Mouse (Mus musculus) embryo, embryonic 11.5 days (tissue): ENCODE measurements around the gene Gdi1.
A peak's percentile ranks its signal among the peaks of the same experiment; 100 is the strongest.

Experiments
- DNase-seq: peaks from one replicate; pipeline ENCODE4 v3.0.0-alpha.2; 2012; ENCODE audit warnings: low read depth, low spot score

The Gdi1 gene

DNA sequence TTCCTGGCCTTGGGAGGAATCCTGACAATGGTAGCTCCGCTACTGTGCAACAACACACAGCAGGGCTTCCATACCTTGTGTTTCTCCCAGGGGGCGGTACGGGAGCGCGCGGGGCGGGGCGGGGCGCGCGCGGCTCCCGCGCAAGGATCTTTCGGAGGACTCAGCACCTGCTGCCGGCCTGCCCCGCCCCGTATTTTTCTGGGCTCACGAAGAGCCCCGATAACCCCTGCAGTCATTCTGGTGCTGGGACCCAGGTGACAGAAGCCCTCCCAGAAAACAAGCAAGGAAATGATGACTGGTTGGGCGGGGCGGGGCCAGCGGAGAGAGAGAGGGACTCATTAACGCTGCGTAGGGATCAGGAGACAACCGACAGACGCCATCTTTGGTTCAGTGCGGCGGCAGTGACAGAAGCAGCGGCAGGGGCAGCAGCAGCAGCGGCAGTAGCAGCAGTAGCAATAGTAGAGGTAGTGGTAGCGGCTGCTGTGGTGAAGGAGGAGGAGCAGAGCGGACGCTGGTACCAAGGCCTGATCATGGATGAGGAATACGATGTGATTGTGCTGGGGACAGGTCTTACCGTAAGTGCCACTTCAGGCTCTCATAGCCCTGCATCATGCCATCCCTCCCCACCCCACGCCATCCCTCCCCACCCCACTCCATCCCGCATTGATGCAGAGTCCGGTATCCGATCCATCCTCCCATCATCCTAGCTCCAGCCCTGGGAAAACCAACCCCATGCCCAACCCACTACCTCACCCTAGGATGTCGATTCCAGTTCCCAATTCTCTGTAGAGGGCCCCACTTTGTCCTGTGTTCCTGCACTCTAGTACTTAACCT is at the start of gene Gdi1:
Gdi1 (plus strand) TSS at position 132 of the 834 bp plus-strand sequence.
- peak; percentile 64 for DNase-seq

DNA sequence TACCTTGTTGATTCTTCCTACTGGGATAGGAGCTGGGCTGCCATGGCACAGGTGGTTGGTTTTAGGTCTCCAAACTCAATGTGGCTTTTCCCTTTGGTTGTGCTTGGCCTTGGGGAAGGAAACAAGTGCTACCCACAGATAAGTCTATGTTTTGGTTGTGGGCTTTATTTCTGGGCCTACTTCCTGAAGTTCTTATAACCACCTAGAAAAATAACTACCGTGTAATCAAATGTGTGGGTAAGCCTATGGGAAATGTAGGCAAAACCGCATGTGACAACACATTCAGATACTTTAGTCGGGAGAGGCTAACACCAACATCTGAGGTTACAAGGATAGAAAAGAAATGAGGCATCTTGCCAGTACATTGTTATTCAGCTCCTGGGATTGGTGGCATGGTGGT is 47.1 kb upstream of the Gdi1 start:
- DNase-seq, result no peak

DNA sequence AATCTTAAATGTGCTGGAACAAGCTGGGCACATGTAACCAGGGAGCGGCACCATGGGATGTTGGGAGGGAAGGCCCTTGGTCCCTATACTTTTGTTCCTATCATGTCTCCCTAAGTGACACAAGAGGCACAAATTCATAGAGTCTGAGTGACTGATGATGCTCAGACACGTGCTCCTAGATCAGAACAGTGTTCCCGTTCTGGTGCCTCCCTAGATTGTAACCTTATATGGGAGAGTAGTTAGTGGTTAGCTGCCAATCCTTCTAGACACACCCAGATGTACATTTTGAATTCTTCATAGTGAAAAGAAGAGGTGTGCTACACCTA is 35.1 kb upstream of the Gdi1 start:
- DNase-seq, result no peak

DNA sequence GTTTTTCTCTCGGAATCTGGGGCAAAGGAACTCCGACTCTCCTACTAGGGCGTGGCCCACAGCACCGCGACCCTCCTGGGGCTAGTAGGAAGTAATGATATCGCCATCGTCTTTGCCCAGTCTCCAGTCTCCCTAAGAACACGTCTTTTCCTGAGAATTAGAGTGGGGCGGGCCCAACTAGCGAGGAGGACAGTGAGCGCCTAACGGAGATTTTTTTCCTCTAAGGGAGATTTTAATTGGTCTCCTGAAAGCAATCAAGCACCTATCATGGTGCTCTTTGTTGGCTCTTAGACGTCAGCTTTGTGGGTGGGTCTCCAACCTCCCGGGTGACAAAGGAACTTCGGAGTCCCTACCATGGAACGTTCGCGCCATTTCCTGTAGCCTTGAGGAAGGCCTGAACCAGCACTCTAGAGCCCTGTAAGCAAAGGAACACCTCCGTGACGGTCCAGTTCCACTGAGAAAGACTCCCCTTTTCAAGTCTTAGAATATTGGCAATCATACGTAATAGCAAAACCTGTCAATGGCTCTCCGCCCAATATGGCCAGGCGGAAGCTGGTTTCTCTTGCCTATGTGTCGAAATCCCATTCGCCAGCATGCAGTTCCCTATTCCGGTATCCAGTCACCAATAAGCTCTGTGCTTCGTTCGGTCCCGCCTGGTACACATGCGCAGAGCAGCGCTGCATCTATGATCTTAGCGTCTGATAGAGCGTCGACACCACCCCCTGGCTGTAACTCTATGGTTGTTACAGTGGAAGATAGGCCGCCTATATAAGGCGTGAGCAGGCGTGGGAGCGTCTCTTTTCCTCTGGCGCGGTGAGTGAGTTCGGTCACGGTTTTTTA is 34.5 kb upstream of the Gdi1 start, which contains the start of gene Rpl10:
Rpl10 (plus strand) TSS at position 751 of the 840 bp plus-strand sequence.
- peak; percentile 90 for DNase-seq

DNA sequence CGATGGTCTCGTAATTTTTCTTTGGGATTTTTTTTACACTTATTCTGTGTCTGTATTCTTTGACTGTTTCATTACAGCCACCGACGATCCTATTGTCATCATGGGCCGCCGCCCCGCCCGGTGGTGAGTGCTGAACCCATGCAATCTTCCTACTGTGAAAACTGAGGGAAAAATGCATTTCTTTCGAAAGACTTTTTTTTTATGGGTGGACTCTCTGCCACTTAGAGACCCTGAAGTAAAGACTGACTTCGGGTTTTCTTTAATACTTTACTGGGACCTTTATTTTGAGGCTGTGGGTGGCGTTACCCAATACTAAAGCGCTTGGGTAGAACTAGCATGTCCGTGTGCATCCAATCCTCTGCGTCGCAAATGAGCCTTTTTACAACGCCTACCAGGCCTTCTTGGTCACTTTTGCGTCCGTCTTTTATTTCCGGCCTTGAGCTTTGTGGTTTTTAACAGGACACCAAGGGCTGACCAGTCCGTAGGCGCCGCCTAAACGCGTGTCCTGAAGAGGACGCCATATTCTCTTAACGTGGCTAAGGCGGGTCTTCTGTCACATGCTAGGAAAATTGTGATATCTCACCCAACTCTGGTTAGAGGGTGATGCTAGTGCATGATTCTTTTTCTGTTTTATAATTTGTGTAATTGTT is 33.8 kb upstream of the Gdi1 start:
- DNase-seq, result no peak

DNA sequence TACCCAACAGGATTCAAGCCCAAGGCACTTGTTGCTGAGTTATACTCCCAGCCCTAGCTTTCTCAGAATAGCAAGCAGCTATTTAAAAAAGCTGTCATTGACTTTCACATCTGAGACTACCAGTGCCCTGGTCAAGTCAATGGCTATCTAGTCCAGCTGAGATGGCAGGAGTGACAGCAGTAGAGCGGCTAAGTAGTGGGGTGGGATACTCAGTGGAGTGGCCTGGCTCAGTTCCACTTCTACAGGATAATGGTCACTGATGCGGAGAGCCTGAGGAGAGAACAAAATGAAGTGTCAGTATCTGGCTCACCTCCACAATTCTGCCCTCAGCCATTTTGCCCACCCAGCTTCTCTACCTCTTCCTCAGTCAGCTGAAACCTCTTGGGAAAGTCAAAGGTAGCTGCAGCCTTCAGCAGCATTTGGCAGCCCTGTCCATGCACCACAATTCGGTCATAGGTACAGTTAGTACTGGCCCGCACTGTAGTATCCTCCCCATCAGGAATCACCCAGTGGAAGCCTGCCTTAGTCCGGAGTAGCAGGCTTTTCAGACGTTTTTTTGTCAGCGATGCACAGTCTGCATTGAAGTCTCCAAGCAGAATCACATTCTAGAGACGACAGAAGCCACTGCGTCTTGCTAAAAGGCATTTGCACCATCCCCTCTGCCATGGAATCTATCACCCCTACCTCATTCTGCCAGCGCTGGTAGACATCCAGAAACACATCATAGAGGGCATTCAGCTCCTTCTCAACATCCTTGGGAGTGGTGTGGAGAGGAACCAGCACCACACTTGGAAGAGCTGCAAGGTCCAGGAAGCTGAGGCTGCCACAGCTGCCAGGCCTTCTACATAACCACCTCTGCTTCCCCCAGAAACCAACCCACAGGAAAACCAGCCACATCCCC is 31.1 kb upstream of the Gdi1 start:
- no peak for DNase-seq

DNA sequence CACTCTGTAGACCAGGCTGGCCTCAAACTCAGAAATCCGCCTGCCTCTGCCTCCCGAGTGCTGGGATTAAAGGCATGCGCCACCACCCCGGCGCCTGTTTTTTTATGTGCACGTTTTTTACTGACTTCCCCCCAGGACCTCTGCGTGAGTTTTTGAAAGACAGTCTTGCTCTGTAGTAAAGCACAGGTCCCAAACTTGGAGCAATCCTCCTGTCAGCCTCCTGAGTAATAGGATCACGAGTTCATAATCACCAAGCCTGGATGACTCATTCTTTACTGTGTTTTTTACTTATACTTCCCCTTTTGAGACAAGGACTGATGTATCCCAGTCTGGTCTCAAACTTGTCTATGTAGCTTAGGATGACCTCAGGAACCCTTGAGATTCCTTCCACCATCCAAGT is 26.9 kb upstream of the Gdi1 start:
- no peak for DNase-seq

DNA sequence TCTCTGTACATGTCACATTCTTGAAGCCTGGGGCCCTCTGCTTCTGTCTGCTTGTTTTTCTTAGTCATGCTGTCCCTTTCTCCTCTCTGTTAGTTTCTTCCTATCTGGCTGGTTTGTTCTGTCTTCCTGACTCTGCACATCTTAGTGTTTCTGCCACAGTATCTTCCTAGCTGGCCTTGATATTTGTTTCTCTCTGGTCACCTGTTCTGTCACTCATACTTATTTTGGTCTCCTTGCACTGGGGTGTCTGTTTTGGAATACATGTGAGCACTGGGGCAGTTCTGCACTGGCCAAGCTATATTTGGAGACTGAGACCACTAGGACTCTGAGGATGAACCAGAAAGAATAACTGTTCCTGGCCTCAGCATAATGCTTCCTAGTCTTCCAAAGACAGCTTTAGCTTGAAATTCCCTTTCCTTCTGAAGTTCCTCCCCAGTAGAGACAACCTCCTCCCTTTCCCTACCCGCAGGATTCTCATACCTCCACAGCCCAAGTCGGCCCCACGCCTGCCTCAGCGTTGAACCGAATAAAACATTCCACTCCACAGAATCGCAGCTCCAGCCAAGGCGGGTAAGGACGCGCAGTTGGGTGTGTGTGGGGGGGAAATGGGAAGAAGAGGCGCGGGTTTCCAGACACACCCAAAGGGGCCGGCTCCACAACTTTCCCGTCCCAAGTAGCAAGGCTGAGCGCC is 23.6 kb upstream of the Gdi1 start:
- DNase-seq, result no peak

DNA sequence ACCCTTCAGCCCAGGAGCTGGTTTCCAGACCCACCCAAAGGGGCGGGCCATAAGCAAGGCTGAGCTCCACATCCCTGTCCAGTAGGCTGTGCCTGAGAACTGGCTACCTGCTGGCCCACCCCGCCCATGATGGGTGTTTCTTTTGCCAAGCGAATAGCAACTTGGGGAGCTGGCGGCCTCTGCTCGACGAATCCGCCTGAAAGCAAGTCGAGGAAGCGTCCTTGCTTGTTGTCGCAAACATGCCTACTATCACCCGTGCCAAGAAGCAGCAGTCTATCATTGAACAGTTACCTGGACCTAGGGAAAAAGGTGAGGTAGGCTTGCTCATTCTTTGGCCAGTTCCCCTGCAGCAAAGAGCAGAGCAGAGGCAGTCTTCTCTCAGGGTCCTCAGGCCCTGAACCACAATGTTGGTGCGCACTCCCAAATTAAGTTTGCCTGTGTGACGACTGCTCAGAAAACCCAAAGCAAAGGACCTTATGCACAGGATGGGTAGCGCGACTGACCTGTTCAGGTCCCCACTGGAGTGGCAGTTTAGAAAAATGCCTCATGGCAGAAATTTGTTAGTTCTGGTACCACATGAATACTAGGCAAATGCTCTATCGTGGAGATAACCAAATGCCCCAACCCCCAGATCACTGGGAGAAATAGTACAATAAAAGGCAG is 22.9 kb upstream of the Gdi1 start, which contains the start of the genes Taz and Dnase1l1:
Taz (plus strand) TSS at position 181 of the 663 bp plus-strand sequence.
Dnase1l1 (minus strand) TSS at position 606 of the 663 bp plus-strand sequence.
- DNase-seq, result no peak

DNA sequence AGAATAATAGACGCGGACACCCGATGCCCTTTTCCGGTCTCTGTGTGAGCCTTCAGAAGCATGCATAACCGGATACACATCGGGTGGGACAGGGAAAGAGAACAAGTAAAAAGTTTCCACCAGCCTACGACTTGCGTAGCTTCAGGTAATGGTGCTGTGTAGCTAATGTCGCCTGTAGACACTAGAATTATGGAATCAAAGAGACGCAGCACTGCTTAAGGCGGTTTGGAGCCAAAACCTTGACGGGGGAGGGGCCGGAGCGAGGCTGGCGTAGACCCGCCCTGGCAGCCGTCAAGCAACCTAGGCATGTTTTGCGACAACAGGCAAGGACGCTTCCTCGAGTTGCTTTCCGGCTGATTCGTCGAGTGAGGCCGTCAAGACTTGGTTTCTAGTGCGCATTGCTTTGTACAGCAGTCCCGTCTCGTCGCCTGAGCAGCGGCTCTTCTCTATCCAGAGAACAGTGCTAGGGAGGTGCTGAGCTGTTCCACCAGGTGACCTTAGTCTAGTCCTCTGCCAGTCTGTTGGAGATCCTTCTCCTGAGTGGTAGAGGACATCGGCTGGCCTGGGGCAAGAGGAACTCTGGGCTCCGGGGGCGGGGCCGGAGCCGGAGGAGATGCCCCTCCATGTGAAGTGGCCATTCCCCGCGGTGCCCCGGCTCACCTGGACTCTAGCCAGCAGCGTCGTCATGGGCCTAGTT is 22.3 kb upstream of the Gdi1 start:
- DNase-seq, result peak; percentile 62

DNA sequence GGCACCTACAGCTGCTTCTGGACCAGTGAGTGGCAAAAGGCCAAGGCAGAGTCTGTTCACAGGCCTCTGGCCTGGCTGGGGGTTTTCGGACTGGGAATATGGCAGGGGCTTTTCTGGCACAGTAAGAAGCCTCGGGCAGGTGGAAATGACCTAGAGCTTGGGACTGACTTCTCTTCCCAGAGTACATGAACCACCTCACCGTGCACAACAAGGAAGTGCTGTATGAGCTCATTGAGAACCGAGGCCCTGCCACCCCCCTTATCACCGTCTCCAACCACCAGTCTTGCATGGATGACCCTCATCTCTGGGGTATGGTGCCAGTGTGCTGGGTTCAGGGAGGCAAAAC is 21.7 kb upstream of the Gdi1 start:
- DNase-seq, result no peak

DNA sequence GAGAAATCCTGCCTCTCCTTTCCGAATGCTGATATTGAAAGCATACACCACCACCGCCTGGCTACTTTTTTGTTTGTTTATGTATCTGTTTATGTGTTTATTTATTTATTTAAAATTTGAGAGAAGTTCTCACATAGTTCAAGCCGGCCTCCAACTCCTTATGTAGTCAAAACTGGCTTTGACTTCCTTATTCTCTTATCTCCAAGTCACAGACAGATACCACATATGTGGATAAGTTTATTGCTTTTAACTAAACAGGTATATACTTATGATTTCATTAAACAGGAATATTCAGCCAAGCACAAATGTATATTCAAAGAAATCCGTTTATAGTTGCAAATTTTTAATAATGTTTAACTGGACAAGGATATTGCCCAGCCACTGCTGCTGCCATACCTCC is 11.4 kb upstream of the Gdi1 start:
- DNase-seq, result no peak

DNA sequence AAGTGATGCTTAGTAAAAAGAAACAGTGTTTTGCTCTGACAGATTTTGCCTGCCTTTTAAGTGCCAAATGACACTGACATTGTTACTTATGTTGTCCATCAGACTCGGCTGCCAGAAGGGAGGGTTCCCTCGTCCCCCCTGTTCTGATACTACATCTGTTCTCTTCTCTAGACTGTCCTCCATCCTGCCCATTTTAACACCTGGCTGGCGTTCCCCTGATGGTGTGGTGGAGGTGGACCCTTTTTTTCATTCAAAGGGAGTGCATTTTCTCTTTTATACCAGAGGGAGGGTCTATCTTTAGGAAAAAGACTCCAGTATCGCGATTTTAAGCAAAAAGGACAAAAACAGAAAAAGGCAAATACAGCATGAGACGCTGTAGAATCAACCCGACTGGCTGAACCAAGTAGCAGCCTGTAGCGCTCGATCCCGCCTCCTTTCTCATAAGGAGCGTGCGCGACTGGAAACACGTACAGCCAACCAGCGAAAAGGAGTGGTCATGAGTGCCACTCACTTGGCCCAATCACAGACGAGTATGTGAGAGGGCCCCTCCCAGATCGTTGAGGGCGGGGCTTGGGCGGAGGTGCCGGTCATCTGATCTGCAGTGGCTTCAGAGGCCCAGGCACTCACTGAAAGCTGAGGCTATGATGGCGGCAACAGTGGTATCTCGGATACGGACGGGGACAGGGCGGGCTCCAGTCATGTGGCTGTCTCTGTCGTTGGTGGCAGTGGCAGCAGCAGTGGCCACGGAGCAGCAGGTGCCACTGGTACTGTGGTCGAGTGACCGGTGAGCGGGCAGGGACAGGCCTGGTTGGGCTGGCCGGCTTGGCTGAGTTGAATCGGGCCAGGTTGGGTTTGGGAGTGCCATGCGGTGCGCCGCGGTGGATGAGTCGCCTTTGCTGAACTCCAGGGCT is 8.0 kb upstream of the Gdi1 start, which contains the start of gene Atp6ap1:
Atp6ap1 (plus strand) TSS at position 560 of the 911 bp plus-strand sequence.
- DNase-seq, result peak; percentile 85

DNA sequence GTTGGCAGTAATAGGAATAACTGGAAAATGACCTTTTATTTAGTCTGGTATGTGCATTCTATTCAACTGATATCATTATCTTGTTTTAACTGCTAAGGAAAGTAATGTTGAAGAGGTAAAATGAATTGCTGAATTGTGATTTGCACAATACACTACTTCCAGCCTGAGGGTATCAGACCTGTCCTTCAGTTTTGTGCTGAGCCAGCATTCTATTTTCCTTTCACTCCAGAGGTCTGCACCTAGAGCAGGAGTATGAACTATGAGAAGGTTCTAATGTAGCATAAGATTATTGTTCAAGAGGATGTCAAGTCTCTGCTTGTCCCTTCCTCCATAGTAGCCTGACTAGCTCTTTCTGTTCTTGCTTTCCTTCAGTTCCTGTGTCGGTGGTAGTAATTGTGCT is 6.5 kb upstream of the Gdi1 start:
- DNase-seq, result no peak

DNA sequence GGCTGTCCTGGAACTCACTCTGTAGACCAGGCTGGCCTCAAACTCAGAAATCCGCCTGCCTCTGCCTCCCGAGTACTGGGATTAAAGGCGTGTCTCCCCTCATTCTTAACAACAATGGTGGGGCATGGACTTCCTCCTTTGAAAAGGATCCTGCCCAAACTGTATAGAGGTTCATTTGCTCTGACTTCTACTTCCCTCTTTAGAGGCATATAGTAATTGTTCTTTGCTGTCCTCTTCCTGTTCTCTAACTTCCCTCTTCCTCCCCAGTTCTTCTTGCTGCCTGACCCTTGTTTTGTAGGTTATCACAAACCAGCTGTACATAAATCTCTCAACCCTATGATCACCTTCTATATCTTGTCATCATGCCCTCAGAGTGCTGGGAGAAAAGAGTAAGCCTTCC is 5.1 kb upstream of the Gdi1 start:
- DNase-seq, result no peak

DNA sequence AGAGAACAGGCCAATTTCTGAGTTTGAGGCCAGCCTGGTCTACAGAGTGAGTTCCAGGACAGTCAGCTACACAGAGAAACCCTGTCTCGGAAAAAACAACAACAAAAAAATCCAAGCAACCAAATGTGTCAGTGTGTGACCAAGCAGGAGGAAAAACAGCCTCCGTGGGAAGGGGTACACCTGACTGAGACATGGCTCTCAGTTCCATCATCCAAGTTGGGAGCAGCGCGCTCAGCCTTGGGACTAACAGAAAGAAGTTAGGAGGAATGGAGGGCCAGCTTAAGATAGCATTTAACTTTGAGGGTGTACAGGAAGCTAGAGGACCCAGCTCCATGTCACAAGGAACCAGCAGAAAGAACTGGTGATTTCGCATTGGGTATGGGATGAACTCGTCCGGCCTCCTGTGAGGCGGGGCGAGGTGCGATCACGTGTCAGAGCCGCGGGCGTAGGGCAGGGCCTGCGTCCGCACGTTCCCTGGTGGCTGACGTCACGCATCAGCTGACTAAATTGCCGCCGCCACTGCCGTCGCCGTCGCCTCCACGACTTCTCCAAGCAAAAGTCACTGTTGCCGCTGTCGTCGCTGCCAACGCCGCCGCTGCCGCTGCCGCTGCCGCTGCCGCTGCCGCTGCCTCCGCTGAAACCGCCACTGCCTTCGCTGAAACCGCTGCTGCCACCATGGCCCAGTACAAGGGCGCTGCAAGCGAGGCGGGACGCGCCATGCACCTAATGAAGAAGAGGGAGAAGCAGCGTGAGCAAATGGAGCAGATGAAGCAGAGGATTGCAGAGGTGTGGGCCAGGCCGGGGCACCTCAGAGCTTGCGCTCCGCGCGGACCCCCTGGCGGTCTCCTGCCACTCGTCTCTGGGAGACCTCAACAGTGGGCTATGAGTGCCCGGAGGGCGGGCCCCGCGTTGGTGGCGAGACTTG is 8.0 kb downstream of the Gdi1 start, which contains the start of gene Fam50a:
Fam50a (plus strand) TSS at position 494 of the 925 bp plus-strand sequence.
- peak; percentile 73 for DNase-seq

DNA sequence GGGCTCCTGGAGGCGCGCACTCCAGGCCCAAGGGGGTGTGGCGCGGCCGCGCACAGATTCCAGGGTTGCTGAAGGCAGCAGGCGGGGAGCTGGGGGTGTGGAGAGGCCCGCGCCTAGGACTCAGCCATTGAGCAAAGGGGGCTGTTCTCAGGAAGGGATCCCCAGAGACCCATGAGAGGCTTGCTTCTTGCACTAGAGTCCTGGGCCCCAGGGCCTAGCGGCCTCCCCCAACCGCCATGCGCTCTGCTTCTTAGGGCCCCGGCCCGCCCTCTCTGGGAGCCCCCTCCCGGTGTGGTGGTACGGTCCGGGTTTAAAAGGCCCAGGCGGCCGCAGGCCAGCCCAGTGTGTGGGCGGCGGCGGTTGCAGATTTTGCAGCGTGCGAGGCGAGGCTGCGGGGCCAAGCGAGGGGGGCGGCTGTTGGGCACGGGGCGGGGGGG is 23.9 kb downstream of the Gdi1 start, which contains the start of gene Plxna3:
Plxna3 (plus strand) TSS at position 342 of the 437 bp plus-strand sequence.
- peak; percentile 44 for DNase-seq
